Mouse (Mus musculus) macrophage (primary cell): Measurements from ENCODE around the gene Kcna4. TPM values are rescaled to one million over a fixed set of nuclear protein-coding genes. Genes with fewer than 3 reads are reported as not detected.

Experiments used
- H3K27ac ChIP-seq: fragments of 350-480 bp; formaldehyde crosslinking; 2 replicates; pipeline ENCODE4 v1.9.0; 2021
- H3K36me3 ChIP-seq: fragments of 350-480 bp; formaldehyde crosslinking; 2 replicates; pipeline ENCODE4 v1.9.0; 2021; ENCODE audit errors: inconsistent target
- H3K4me3 ChIP-seq: fragments of 350-480 bp; formaldehyde crosslinking; 2 replicates; pipeline ENCODE4 v1.9.0; 2021; ENCODE audit errors: inconsistent target
- H3K79me2 ChIP-seq: fragments of 350-480 bp; formaldehyde crosslinking; 2 replicates; pipeline ENCODE4 v1.9.0; 2021; ENCODE audit errors: inconsistent target
- WGBS: methylation state at CpG from one replicate; pipeline ENCODE4 v1.1.7; 2026; ENCODE audit warnings: inconsistent platforms; ENCODE audit not compliant: missing documents; 5-methylcytosine and 5-hydroxymethylcytosine counted together
- polyA plus RNA-seq: library from polyadenylated mRNA; stranded (reverse); fragments of 250-400 nt; gene quantifications from 3 replicates; pipeline ENCODE4 v1.2.4, GENCODE M21; 2018; ENCODE audit warnings: inconsistent platforms

Kcna4 gene
- polyA plus RNA-seq, 1 experiment from 2014 or later: not detected

DNA sequence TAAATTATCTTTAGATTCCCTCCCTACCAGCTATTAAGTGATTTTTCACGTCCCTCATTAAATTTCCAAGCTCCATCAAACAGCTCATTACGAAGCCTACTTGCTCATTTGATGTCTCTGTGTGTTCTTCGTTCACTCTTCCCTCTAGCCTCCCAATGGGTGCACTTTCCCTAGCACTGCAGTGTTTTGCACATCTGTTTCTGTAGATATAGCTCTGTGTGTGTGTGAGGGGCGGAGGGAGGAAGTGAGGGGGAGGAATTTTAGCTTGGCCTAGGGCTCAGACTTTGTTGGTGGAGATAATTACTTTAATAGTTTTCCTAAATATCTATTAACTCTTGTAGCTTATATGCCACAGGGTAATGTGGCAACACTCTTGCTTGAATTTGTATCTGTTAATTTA is 54.4 kb downstream of the Kcna4 start:
- H3K27ac ChIP-seq: no peak overlapping the region
- 69% methylated on average over 4 of the region's 4 CpGs for WGBS
- H3K79me2 ChIP-seq: no peaks in the 10 kb centered on the region
- H3K36me3 ChIP-seq: no peaks in the 10 kb centered on the region
- no peak overlapping the region for H3K4me3 ChIP-seq

GRCm38 (mm10) chr2:107345299-107345698 is 54.9 kb downstream of the Kcna4 start:
- 79% methylated on average over 4 of the region's 4 CpGs for WGBS
- Histone ChIP-seq H3K27ac (no peak overlapping the region), H3K36me3 (no peaks in the 10 kb centered on the region), H3K79me2 (no peaks in the 10 kb centered on the region), H3K4me3 (no peak overlapping the region)

Other genes with a start within 250 kb of the Kcna4 start
- gene Fshb, start 231.0 kb upstream of the Kcna4 start, polyA plus RNA-seq: not detected in 3 replicates